Mouse (Mus musculus): ENCODE measurements at regions not wholly inside any gene's neighbourhood (a gene's known extent, or its start where the extent isn't known, plus 50 kb on each side); places are given as distances from the start of the nearest gene placed in this dataset.

DNA sequence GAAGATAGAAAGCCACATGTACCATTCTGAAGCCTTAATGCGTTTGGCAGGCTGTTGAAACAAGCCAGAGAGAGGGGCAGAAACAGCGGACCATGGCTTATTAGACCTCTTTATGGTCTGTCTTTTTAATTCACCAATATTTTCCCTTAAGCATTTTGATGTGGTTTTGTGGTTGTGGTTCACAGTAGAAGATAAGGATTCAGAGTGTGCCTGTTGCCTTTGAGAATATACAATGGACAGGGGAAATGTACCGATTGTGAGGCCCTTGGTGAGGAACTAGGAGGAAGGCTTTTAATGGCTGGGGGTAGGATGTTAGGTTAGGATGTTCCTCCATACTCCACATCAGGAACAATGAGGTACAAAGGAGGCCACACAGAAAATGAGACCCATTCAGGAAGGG, 182.0 kb downstream of the Pdgfra start:
- no peak for TF ChIP-seq POLR2A (IDR thresholded peaks at IDR 0.05; ENCODE audit: borderline replicate concordance, low read depth, low read length)
- TF ChIP-seq CTCF (IDR thresholded peaks at IDR 0.05; ENCODE audit: low read depth, low read length), result no peak

Data from bone marrow macrophage, adult 2 months (primary cell).